Mouse (Mus musculus) lung, embryonic 15.5 days (tissue): ENCODE data around the gene Amer2. TPM values are rescaled to one million over a fixed set of nuclear protein-coding genes. Genes with fewer than 3 reads are reported as not detected.

ENCODE experiments used
- ATAC-seq: fragments of 200-750 bp; cut with Nextera tagmentation; 2 replicates; pipeline ENCODE4 v1.8.0; 2017; ENCODE audit warnings: moderate number of reproducible peaks, borderline replicate concordance; ENCODE audit not compliant: low FRiP score, low TSS enrichment; ENCODE audit errors: extremely low read depth
- H3K27ac ChIP-seq: fragments of 300-500 bp; sonication (generic); 2 replicates; pipeline ENCODE4 v1.5.1; 2015; ENCODE audit warnings: moderate library complexity, mild to moderate bottlenecking, inconsistent platforms
- H3K27me3 ChIP-seq: fragments of 300-500 bp; sonication (generic); 2 replicates; pipeline ENCODE4 v1.6.1; 2015; ENCODE audit warnings: inconsistent platforms
- H3K36me3 ChIP-seq: fragments of 300-500 bp; sonication (generic); 2 replicates; pipeline ENCODE4 v1.6.1; 2015; ENCODE audit warnings: inconsistent platforms
- H3K4me1 ChIP-seq: fragments of 300-500 bp; sonication (generic); 2 replicates; pipeline ENCODE4 v1.6.1; 2015; ENCODE audit warnings: inconsistent platforms
- H3K4me2 ChIP-seq: fragments of 300-500 bp; sonication (generic); 2 replicates; pipeline ENCODE4 v1.6.1; 2015; ENCODE audit warnings: inconsistent platforms, mild to moderate bottlenecking, moderate library complexity
- H3K4me3 ChIP-seq: fragments of 300-500 bp; sonication (generic); 2 replicates; pipeline ENCODE4 v1.5.1; 2015; ENCODE audit warnings: mild to moderate bottlenecking, inconsistent platforms
- H3K9ac ChIP-seq: fragments of 300-500 bp; sonication (generic); 2 replicates; pipeline ENCODE4 v1.6.1; 2015; ENCODE audit warnings: inconsistent platforms
- H3K9me3 ChIP-seq: fragments of 300-500 bp; sonication (generic); 2 replicates; pipeline ENCODE4 v1.6.1; 2016; ENCODE audit warnings: inconsistent platforms
- WGBS: fragments of 180-500 bp; shearing (Covaris S2); methylation state at CpG from one replicate; pipeline ENCODE4 v1.1.7; 2015; 5-methylcytosine and 5-hydroxymethylcytosine counted together
- polyA plus RNA-seq: library from polyadenylated mRNA; unstranded; fragments of >200 nt; fragmentation: Nextera tagmentation; extraction: Ambion mirVana; gene quantifications from 2 replicates; pipeline ENCODE4 v1.2.1, GENCODE M21; 2015

Amer2 gene
- polyA plus RNA-seq, 1 experiment from 2014 or later, result 1.4 TPM

GRCm38 (mm10) chr14:60397321-60397720 lies 24.3 kb downstream of the Amer2 start:
- no peak overlapping the region for H3K9ac ChIP-seq
- WGBS, result 75% methylated on average over 4 of the region's 4 CpGs
- no peaks in the 10 kb centered on the region for H3K27me3 ChIP-seq
- H3K4me3 ChIP-seq, result no peak overlapping the region
- H3K4me2 ChIP-seq, result no peak overlapping the region
- H3K4me1 ChIP-seq, result no peaks in the 10 kb centered on the region
- H3K27ac ChIP-seq, result no peak overlapping the region
- no peak for ATAC-seq
- H3K36me3 ChIP-seq, result no peaks in the 10 kb centered on the region
- no peaks in the 10 kb centered on the region for H3K9me3 ChIP-seq

- H3K9me3 ChIP-seq, result no peaks in the 10 kb centered on the region
- no peaks in the 10 kb centered on the region for H3K27me3 ChIP-seq
- H3K4me1 ChIP-seq, result no peaks in the 10 kb centered on the region
- no peak overlapping the region for H3K27ac ChIP-seq
- no peak overlapping the region for H3K9ac ChIP-seq
- WGBS, result 50% methylated on average over 7 of the region's 7 CpGs
- ATAC-seq, result no peak
- H3K36me3 ChIP-seq, result no peaks in the 10 kb centered on the region
- no peak overlapping the region for H3K4me3 ChIP-seq
- no peak overlapping the region for H3K4me2 ChIP-seq
Observed at GRCm38 (mm10) chr14:60398861-60399260, 25.8 kb downstream of the Amer2 start.

- 78% methylated on average over 2 of the region's 2 CpGs for WGBS
- Histone ChIP-seq H3K36me3 (no peaks in the 10 kb centered on the region), H3K4me2 (no peak overlapping the region), H3K9me3 (no peaks in the 10 kb centered on the region), H3K27me3 (no peaks in the 10 kb centered on the region), H3K4me3 (no peak overlapping the region), H3K4me1 (no peaks in the 10 kb centered on the region), H3K9ac (no peak overlapping the region), H3K27ac (no peak overlapping the region)
- ATAC-seq, result no peak
Observed at GRCm38 (mm10) chr14:60403228-60403627, 30.2 kb downstream of the Amer2 start.

DNA sequence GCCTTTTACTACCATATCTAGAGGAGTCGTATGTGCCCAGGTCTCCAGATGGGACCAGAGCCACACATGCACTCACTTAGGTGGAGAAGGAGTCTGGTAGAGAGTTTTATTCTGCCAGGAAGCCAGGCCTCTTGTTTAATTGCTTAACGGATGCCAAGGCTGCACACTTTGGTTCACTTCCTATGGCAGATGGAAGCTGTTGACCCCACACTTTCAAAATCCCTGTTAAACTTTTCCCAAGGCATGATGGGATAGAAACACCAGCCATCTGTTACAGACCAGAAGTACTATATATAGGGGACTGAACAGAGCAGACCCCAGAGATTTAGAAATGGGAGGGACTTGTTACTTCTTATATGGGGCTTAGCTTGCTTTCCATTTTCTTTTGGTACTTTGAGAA lies 32.8 kb downstream of the Amer2 start:
- ATAC-seq, result no peak

DNA sequence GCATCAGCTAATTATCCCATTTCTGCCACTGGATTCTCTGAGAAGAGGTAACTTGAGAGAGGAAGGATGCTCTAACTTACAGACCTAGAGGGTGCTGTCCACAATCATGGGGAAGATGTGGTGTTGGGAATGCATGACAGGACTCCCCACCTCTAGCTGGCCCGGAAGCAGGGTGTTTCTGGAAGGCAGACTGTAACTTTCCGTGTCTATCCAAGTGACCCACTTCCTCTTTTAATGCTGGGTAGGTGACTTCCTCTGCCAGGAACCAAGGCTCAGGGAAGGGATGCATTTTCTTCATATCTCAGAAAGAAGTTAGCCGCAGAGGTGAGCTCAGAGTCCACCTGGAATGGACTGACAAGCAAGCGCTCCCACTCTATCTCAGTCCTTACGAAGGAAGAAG lies 33.5 kb downstream of the Amer2 start:
- ATAC-seq, result no peak
- WGBS, result 80% methylated on average over 5 of the region's 5 CpGs
- Histone ChIP-seq H3K27ac (no peak overlapping the region), H3K27me3 (no peaks in the 10 kb centered on the region), H3K9me3 (no peaks in the 10 kb centered on the region), H3K4me1 (peaks cover 12% of the 10 kb centered on the region), H3K4me3 (no peak overlapping the region), H3K36me3 (no peaks in the 10 kb centered on the region), H3K9ac (no peak overlapping the region), H3K4me2 (no peak overlapping the region)

More for the DNA sequence above, 32.8 kb downstream of the Amer2 start:
- H3K4me2 ChIP-seq, result no peak overlapping the region
- no peak overlapping the region for H3K27ac ChIP-seq
- H3K9ac ChIP-seq, result no peak overlapping the region
- H3K36me3 ChIP-seq, result no peaks in the 10 kb centered on the region
- peaks cover 12% of the 10 kb centered on the region for H3K4me1 ChIP-seq
- H3K27me3 ChIP-seq, result no peaks in the 10 kb centered on the region
- no peaks in the 10 kb centered on the region for H3K9me3 ChIP-seq
- 68% methylated on average over 2 of the region's 2 CpGs for WGBS
- no peak overlapping the region for H3K4me3 ChIP-seq

GRCm38 (mm10) chr14:60407319-60407718 lies 34.3 kb downstream of the Amer2 start:
- H3K9me3 ChIP-seq, result no peaks in the 10 kb centered on the region
- WGBS, result 51% methylated on average over 9 of the region's 9 CpGs
- H3K4me3 ChIP-seq, result no peak overlapping the region
- H3K4me2 ChIP-seq, result no peak overlapping the region
- ATAC-seq, result no peak
- peaks cover 12% of the 10 kb centered on the region for H3K4me1 ChIP-seq
- no peaks in the 10 kb centered on the region for H3K27me3 ChIP-seq
- H3K27ac ChIP-seq, result no peak overlapping the region
- H3K36me3 ChIP-seq, result no peaks in the 10 kb centered on the region
- no peak overlapping the region for H3K9ac ChIP-seq

- no peaks in the 10 kb centered on the region for H3K36me3 ChIP-seq
- H3K4me3 ChIP-seq, result no peak overlapping the region
- H3K9ac ChIP-seq, result no peak overlapping the region
- H3K9me3 ChIP-seq, result no peaks in the 10 kb centered on the region
- H3K27ac ChIP-seq, result no peak overlapping the region
- H3K4me1 ChIP-seq, result peaks cover 20% of the 10 kb centered on the region
- WGBS, result 17% methylated on average over 12 of the region's 12 CpGs
- no peak for ATAC-seq
- H3K4me2 ChIP-seq, result 0 out of 2 replicates have a peak overlapping the region, but pooled peaks have one; percentile 10
- H3K27me3 ChIP-seq, result no peaks in the 10 kb centered on the region
Observed at GRCm38 (mm10) chr14:60409702-60410491, 36.8 kb downstream of the Amer2 start.

GRCm38 (mm10) chr14:60411229-60411628 lies 38.2 kb downstream of the Amer2 start:
- H3K4me2 ChIP-seq, result no peak overlapping the region
- WGBS, result 76% methylated on average over 6 of the region's 6 CpGs
- no peak overlapping the region for H3K9ac ChIP-seq
- H3K4me1 ChIP-seq, result peaks cover 23% of the 10 kb centered on the region
- ATAC-seq, result no peak
- H3K36me3 ChIP-seq, result no peaks in the 10 kb centered on the region
- H3K27me3 ChIP-seq, result no peaks in the 10 kb centered on the region
- no peak overlapping the region for H3K27ac ChIP-seq
- no peak overlapping the region for H3K4me3 ChIP-seq
- H3K9me3 ChIP-seq, result no peaks in the 10 kb centered on the region

DNA sequence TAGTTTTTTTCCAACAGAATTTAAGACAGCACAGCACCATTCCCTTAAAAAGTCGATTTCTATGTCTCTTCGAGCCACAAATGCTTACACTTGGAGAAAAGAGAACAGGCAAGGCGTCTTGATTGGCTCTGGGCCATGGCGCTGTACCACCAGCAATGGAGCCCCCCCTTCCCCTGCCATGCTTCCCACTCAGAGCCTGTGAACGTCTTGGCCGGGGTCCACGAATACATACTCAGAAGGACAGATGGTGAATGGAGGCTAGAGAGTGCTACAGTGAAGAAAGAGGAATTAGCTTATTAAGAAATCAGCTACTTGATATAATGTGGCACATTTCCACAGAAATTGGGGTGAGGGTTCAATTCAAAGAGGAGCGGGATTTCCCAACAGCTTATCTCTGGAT lies 41.6 kb downstream of the Amer2 start:
- Histone ChIP-seq H3K4me1 (peaks cover 20% of the 10 kb centered on the region), H3K27ac (peak overlapping the region; percentile 63), H3K4me2 (peak overlapping the region; percentile 35), H3K27me3 (no peaks in the 10 kb centered on the region), H3K9me3 (no peaks in the 10 kb centered on the region), H3K9ac (no peak overlapping the region), H3K4me3 (no peak overlapping the region), H3K36me3 (no peaks in the 10 kb centered on the region)
- WGBS, result 42% methylated on average over 8 of the region's 8 CpGs
- peak; percentile 88; the same call in 1 of the 2 replicates for ATAC-seq

- H3K27me3 ChIP-seq, result no peaks in the 10 kb centered on the region
- no peak overlapping the region for H3K4me2 ChIP-seq
- H3K4me1 ChIP-seq, result peaks cover 11% of the 10 kb centered on the region
- no peak overlapping the region for H3K9ac ChIP-seq
- no peaks in the 10 kb centered on the region for H3K36me3 ChIP-seq
- H3K4me3 ChIP-seq, result no peak overlapping the region
- WGBS, result 69% methylated on average over 5 of the region's 5 CpGs
- no peak overlapping the region for H3K27ac ChIP-seq
- no peaks in the 10 kb centered on the region for H3K9me3 ChIP-seq
- ATAC-seq, result no peak
Observed at GRCm38 (mm10) chr14:60417924-60418323, 44.9 kb downstream of the Amer2 start.

GRCm38 (mm10) chr14:60422920-60423319 lies 49.9 kb downstream of the Amer2 start:
- H3K27ac ChIP-seq, result no peak overlapping the region
- H3K27me3 ChIP-seq, result no peaks in the 10 kb centered on the region
- ATAC-seq, result no peak
- H3K4me2 ChIP-seq, result no peak overlapping the region
- no peaks in the 10 kb centered on the region; the same call in 1 of the 2 replicates for H3K4me1 ChIP-seq
- WGBS, result 96% methylated on average over 2 of the region's 2 CpGs
- H3K9me3 ChIP-seq, result no peaks in the 10 kb centered on the region
- H3K4me3 ChIP-seq, result no peak overlapping the region
- no peaks in the 10 kb centered on the region for H3K36me3 ChIP-seq
- no peak overlapping the region for H3K9ac ChIP-seq

DNA sequence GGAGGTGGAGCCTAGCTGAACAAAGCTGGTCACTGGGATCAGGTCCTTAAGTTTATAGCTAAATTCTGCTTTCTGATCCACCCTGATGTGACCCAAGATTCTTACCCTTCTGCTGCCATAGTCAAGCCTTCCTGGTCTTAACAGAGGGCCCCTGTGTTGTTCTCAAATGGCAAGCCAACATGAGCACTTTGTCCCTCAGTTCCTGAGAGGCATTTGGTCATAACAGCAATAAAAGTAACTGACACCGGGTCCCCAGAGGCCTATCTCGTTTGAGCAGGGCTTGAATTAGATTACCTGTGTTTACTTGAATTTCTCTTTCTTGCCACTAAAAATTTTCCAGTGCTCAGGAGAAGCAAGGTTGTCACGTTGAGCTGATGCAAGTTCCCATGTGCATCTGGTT lies 51.1 kb downstream of the Amer2 start:
- H3K9me3 ChIP-seq, result no peaks in the 10 kb centered on the region
- H3K36me3 ChIP-seq, result no peaks in the 10 kb centered on the region
- H3K27ac ChIP-seq, result no peak overlapping the region
- H3K4me3 ChIP-seq, result no peak overlapping the region
- no peaks in the 10 kb centered on the region; the same call in 1 of the 2 replicates for H3K4me1 ChIP-seq
- H3K9ac ChIP-seq, result no peak overlapping the region
- no peaks in the 10 kb centered on the region for H3K27me3 ChIP-seq
- no peak overlapping the region for H3K4me2 ChIP-seq
- WGBS, result 60% methylated on average over 3 of the region's 3 CpGs
- no peak for ATAC-seq
